Mouse (Mus musculus): ENCODE data around the gene Setmar.

DNA sequence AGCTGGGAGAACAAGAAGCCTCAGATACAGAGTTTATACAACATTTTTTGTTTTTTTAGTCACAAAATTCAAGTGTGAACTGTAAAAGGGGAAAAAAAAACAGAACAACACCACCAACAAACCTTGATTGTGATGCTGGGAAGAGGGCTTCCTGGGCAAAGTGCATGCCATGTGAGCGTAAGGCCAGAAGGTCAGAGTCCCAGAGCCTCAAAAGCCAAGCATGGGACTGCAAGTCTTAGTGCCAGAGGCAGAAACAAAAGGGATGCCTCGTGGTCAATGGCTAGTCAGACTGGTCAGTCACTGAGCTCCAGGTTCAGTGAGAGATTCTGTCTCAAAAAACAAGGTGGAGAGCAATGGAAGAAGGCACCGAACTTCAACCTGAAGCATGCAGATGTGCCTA lies 27.8 kb downstream of the Setmar start:
- TF ChIP-seq CTCF (IDR thresholded peaks at IDR 0.05; ENCODE audit: low read depth) = no peak
- TF ChIP-seq EP300 (IDR thresholded peaks at IDR 0.05; ENCODE audit: low read depth) = no peak
